Mouse (Mus musculus) naive thymus-derived CD4-positive, alpha-beta T cell, adult 2 months (primary cell): ENCODE data around the gene Tmed8.
"Not testable (repeated sequence)": the region's sequence is repeated elsewhere in the genome, so short reads cannot be mapped to it uniquely, and the experiment has no call there.

ENCODE experiments used
- DNase-seq: peaks from one replicate; pipeline ENCODE4 v3.0.0-alpha.2; 2011; ENCODE audit warnings: low read depth

Tmed8 gene

DNA sequence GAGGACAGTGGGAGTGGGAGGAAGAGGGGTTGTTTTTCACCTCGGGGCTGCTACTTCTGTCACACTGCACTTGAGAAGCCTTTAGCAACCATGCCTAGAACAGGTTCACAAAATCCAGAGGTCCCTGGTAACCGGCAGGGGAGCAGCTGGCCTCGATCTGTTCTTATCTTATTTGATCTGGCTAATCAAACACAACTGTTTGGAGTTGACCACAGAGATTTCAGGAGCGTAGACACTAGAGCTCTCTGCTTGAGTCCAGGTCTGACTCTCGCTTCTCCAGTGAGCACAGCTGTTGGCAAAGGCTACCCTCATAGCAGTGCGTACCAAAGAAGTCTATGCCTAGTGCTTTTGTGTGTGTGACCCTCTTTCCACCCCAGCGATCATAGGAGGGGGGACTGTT is 42.2 kb downstream of the Tmed8 start:
- DNase-seq, result no peak

DNA sequence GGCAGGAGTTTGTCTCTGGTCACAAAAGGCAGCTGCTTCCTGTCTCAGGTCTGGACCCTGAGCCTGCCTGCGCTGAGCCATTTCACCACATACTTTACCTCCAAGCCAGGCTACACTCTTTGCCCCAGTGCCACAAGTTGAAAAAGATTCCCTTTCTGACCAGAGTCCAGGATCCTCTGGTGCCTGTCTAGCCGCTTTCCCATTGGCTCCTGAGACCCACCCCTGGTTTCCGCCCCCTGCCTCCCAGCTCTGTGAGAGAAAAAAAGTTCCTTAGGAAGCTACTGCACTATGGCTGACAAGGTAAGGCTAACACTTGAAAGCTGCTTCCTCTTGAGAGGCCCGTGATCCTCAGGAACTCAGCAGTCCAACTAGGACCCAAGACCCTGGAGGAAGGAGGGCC is 42.9 kb downstream of the Tmed8 start:
- no peak for DNase-seq

DNA sequence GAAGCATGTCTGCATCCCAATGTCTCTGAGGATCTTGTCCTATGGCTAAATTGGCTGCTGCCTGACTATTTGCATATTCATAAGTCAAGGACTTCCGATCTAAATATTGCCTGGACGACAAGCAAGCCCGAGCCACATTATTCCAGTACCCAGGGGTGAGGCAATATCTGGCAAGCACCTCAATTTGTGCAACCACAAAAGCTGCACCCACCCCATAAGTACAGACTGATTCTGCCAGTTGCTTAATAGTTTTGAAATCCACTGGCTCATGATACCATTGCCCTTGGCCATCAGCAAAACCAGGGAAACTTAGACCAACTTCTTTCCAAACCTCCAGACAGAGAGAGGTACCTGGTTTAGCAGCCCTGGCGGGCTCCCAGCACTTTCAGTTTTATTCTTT is 45.8 kb downstream of the Tmed8 start:
- DNase-seq, result not testable (repeated sequence)

DNA sequence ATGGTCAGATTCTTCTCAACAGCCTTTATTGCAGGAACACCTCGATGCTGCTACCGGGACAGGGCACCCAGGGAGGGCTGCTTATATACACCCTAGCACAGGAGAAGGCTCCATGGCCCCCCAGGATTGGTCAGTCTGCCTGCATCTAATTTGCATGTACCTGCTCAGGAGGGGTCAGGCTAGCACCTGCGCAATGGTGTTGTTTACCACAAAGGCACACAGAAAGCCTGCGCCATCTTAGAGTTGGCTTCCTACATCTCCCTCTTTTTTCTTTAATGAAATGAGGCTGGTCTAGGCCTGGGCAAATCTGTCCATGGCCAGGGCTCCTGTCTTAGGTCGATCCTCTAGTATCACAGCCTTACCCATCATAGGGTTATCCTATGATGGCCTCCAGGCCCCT is 50.8 kb downstream of the Tmed8 start:
- no peak for DNase-seq

DNA sequence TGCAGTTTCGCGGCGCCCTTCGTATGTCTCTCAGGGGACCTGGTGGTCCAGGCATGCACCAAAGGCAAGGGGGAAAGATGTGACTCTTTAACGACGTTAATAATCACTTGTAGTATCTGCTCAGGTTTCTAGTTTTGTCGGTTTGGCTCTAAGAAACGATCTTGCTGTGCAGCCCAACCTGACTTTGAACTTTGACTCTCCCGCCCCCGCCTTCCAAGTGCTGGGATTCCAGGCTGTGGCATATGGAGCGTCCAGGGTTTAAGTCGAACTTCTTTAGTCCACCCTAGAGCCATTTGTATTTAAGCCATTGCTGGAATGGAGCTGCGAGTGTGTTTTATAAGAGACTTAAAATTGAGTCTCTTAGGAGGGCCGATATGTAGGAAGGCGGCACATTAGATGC is 52.1 kb downstream of the Tmed8 start:
- DNase-seq, result no peak

DNA sequence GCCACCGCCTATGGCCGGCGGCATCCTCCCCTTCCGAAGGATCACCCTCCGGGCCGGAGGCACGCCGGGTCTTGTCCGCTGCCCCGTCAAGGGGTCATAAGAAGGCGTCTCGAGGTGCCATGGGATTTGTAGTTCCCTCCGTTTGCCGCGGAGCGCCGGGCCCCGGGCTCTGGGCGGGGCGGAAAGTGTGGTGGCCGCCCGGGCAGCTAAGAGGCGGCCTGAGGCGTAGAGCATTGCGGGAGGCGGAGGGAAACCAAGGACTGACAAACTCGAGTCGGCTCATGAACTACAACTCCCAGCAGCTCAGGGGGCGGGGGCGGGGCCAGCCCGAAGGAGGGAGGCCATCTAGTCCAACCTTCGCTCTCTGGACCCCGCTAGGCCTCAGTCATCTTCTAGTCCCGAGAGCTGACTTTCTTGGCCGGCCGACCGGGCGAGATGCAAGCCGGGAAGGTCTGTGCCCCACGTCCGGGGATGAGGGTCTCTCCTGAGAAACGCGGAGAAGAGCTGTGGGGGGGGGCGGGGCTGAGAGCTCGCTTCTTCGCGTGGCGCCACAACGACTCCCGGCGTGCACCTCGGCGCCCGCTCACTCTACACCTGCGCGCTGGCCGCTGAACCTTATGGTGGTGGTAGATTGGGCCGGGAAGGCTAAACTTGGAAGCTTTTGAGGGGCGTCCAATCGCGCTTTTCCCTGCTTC is 52.7 kb downstream of the Tmed8 start, which contains the start of gene Pomt2:
Gene Pomt2 (minus strand): TSS at position 574 of the 695 bp plus-strand sequence.
- DNase-seq, result peak; percentile 95

DNA sequence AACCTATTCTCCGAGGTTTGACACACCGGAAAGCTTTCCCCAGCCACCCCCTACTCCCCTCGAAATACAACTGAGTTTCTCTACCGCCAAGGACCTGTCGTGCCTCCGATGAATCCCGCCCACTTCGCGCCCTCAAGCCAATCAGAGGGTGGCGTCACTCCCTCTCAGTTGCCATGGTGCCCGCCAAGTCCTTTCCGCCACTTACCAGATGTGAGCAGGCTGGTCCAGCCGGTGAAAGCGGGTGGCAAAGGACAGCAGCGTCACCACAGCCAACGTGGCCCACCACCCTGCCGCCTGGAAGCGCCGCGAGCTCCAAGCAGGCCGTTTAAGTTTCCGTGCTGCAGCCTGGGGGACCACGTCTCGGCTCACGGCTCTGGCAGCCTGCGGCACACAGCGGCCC is 53.3 kb downstream of the Tmed8 start, which contains the start of gene Gstz1:
Gene Gstz1 (plus strand): TSS at position 200 of the 400 bp plus-strand sequence.
- DNase-seq, result peak; percentile 89

DNA sequence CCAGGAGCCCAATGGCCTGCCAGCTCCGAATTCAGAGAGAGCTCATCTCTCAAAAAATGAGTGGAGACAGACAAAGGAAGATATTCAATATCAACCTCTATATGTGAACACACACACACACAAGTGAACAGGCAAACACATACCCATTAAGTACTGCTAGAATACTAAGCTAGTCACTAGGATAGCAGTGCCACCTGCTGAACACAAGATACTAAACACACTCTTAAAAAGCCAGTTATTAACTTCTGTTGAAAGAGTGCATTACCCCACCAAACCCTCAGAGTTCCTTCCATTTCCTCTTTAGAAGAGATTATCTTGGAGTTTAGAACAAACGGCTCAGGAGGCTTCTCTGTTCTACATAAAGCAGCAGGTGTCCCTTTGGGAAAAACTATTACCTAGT is 58.1 kb downstream of the Tmed8 start:
- DNase-seq, result no peak

DNA sequence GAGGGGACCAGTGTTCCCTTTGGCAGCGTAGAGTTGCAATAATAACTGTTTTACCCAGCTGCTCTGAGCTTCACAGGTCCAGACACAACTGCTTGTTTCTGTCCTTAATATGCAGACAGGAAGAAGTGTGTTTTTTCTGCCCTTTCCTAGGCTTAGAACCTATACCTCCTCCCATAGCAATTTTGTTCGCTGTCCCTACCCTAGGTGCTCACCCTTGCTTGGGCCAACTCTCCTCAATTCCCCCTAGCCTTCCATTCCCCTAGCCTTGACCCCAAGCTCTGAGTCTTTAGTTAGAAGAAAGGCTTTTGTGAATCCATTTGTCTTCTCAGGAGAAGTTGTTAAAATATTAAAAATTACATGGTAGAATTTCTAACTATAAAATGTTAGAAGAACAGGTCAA is 61.5 kb downstream of the Tmed8 start:
- DNase-seq, result no peak

DNA sequence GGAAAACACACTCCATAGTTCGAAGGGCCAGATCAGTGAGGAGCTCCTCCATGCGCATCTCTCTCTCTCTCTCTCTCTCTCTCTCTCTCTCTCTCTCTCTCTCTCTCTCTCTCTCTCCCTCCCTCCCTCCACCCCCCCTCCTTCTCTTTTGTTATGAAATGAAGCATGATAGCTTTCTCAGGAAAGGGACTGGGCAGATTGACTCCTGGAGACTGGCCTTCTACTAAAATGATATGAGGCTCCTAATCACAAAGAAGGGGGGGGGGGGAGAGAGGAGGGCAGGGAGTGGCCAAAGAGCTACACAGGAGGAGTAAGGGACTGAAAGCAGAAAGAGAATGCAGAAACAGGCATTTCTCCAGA is 61.9 kb downstream of the Tmed8 start:
- no peak for DNase-seq

DNA sequence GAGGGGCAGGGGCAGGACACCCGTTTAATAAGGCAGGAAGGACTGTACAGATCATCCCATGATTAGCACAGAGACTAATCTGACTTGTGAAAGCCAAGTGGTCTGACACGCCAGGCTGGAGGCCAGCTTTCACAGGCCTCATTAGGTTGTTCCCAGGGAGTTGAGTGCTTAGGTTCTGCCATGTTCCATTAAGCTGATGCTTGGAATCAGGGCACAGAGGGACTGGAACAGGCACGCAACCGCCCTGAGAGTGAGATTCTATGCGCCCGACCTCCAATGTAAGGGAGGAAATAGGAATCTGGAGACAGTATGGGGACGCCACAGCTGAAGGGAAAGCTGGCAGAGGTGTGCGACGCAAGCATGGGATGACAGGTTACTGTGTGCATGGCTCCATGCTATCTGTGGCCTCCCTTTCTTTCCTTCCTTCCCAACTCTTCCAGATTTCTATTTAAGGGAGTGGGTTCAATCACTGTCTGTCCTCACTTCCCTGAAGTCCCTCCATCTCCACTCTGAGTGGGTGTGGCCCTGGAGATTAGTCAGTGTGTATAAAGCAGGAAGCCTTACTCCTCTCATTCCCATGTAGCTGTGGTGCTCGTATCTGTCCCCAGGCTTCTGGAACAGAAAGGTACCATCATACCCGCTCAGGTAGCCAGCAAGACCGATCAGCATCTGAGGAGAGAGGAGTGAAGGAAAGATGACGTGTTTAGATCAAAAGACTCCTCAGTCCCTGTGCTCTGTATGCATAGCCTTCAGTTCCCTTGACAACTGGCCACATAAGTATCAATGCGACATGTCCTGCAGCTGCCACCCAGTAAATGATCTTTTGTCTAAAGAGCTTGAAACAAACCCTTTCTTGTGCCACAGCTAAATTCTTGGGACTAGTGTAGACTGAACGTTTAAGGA is 62.6 kb downstream of the Tmed8 start:
- no peak for DNase-seq

DNA sequence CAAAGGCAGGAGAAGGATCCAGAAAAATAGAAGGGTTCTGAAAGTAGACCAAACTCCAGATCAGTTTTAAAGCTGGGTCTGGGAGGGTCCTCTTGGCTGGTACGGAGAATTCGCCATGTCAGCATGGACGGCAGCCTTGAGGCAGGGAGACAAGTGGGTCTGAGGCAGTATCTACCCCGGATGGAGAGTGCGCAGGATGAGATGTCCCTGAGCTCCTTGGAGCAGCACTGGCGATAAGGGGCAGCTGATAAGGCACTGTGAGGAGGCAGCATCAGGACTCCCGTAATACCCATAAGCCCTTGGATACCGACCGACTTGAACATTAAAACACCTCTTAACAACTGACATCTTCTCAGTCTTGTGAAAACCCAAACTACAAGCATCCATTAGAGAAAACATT is 67.5 kb downstream of the Tmed8 start:
- DNase-seq, result no peak

DNA sequence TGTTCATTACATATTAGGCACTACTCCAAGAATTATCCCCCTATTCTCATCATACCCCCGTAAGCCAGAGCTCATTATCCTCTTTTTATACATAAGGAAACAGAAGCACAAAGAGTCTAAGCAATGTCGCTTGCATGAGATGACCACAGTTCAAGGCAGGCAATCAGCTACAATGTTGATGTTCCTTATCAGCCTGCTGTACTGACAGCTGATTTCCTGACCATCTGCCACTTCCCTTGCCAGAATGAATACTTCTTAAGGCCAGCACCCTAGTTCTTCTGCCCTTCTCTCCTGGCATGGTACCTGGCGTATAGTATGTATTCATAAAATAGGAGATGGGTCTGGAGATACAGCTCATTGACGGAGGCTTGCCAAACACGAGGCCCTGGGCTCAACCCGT is 68.0 kb downstream of the Tmed8 start:
- no peak for DNase-seq

DNA sequence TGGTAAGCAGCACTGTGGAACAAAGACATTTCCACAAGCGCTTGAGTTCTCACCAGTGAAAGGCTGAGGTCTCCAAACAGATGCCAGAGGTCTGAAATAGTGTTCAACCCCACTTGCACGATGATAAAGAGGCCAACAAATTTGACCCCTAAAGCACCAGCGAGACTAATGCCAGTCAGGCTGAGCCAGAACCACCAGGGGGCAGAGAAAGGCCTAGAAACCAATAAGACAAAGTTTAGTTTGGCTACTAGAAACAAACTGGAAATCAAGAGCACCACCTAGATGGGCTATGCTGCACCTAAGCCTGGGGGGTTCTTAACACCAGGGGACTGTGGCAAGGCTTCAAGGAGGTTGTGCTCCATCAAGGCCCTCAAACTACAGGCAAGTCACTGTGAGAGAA is 68.6 kb downstream of the Tmed8 start:
- DNase-seq, result peak; percentile 30

DNA sequence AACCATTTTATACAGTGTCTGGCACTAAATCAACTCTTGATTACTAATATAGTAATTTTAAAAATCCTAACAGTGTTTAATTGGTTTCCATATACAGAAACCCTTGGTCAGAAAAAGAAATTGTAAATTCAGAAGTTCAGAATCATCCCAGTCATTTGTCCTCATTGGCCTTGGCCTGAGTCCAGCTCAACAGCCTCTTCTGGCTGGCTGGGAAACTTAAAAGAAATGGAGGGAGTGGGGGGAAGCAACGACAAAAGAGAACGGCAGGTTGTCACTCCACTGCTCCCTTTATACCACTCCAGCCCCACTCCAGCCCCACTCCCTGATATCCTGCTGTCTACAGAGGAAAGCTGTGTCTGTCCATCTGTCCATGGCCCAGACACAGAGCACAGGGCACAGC is 69.1 kb downstream of the Tmed8 start:
- DNase-seq, result no peak

DNA sequence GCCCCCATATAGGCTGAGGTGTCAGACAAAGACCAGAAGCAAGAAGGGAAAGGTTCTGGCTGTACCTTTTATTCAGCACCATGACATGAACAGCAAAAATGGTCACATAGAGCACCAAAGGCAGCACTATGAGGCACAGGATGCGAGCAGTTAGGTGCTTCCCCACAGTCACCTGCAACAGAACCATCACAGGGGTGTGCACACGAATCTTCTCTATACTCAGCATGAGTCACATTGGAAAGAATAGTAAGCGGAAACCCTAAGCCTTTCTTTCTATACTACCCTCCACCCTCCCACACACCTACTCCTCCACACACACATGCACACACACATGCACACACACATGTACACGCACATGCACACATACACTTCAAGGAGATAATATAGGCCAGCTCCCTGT is 70.0 kb downstream of the Tmed8 start:
- peak; percentile 10 for DNase-seq

DNA sequence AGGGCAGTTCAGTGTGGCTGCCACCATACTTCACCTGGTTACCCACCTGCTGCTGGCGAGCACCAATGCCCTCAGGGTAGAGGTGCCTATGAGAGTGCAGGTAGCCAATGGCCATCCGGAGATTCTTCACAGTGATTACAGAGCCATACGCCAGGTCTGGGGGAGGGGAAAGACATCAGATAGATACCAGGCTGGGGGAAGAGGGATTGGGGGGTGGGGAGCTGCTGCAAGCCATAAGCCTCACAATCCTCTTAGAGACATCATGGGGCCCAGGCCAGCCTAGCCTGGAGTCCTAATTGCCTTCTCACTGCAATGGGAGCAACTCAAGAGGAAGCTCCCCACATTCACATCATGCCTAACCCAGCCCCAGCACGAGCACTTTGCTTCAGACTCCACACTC is 73.0 kb downstream of the Tmed8 start:
- no peak for DNase-seq

DNA sequence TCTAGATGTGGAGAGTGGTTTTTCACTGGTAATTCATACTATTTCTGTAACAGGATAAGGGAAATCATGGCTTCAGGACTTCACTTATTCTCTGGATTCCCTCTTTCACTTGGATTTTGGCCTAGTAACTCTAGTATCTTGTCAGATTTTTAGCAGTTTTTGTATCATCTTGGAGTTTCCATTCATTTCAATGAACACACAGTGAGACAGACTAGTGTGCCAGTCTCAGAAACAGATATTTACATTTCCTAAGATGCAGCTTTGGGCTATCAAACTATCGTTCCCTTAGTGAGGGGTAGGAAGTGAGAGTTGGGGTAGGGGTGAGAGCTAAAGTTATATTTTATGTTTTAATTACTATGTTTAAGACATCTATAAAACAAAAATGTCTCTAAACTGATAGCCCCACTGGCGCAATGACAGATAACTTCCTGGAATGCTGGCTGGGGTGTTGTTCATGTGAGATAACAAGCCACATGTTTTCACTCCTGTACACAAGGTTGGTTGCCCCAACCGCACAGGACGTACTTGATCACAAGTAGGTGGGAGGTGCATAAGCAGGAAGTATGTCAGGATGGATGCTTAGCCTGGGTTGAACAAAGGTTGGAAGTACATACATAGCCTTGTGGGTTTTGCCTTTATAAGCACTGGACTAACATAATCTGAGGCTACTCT is 78.2 kb downstream of the Tmed8 start:
- DNase-seq, result no peak
